Mouse (Mus musculus) heart, adult 11 months (tissue): ENCODE results near the gene Gm20671.

Source experiments
- DNase-seq: peaks from one replicate; pipeline ENCODE4 v3.0.0; 2022

Gene Gm20671

DNA sequence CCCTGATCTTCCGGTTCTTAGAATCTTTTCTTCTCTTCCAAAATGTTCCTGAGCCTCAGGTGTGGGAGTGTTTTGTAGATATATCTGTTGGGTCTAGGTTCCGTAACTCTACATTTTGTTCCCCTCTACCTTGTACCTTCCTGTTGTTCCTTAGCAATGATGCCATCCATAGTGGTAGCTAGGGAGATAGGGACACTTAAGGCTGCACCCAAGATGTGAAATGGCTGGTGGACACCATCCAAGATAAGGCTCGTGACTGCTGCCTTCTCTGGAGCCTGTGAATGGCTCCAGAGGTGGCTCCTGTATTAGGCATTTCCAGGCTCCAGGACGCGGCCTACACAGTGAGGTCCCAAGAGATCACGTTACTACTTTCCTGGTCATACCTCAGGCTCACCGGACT lies 98.6 kb downstream of the Gm20671 start:
- DNase-seq, result peak; percentile 55

DNA sequence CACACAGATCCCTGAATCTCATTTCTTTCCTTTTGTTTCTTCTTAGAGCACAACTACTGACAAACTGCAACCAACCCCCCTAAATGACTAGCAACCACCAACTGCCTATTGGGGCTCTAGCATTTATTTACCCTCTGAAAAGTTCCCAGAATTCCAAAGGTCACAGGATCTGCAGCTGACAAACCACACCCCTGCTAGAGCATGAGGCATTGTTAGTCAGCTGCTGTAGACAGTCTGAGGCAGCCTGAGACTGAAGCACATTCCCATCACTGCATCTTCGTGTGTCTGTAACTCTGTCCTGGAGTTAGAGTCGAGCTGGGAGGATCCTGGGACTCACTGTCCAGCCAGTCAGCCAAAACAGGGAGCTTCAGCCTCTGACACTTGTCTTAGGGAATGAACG lies 101.5 kb downstream of the Gm20671 start:
- peak; percentile 52 for DNase-seq

DNA sequence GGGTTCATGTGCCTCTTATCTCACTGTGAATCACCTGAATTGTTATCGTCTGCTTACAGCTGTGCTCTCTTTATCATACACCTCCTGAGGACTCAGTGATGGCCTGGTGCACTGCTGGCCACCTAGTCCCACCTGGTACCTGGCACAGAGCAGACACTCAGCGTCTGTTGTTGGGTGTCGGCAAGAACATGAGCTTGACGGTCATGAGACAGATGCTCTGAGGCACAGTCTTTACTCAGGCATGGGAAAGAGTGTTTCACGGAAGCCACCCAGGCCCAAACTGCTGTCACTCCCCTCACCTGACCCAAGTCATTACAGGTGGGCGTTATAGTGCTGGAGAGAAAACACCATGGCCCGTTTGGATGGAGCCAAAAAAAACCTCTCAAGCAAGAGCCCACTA lies 102.9 kb downstream of the Gm20671 start:
- no peak for DNase-seq

DNA sequence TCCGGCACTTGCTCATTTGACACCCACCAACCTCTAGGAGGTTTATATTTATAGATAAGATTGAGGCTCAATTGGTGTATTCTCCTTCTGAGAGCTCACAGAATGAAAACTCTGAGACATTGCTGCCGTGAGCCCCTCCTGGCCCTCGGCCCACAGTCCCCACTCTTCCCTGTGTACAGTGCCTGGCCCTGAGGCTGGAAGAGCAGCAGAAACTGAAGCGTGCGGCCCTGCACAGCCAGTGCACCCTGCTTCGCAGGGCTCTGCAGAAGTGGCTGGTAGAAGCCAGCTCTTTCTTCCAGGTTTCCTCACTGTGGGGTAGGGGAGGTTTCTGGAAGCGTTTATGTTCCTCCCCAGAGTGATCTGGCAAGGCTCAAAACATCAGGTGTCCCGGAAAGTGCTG lies 104.2 kb downstream of the Gm20671 start:
- DNase-seq, result peak; percentile 85

DNA sequence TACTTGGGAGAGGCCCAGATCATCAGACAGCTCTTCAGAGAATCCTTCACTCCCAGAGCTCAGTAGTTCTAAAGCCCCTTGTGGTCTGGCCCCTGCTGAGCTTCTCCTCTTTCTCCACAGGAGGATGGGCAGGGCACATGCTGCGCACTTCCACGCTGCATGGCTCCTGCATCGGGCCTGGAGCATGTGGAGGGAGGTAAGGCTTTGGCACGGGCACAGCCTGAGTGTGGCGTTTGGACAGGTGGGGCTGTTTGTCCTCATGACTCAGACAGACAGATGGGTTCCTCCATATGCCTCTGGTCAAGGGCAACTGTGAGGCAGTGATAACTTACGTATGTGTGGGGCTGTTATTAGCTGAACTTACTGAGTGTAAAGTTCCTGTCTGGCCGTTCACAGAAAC lies 104.6 kb downstream of the Gm20671 start:
- no peak for DNase-seq

DNA sequence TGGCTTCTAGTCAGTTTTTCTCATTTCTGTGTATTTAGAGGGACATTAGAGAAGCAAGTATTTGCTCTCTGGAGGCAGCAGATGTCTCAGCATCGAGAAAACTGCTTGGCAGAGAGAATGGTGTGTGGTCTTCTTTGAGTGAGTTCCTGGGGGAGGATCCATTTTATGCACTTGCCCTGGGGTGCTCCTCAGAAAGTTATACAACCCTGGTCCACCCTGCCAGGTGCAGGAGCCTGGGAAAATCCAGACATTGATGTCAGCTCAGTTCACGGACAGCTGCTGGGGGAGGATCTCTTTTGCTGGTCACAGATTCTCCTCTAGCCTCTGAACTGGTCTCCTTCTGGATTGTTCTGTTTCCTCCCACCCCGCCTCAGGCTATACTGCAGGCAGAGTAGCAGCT lies 105.6 kb downstream of the Gm20671 start:
- DNase-seq, result no peak

DNA sequence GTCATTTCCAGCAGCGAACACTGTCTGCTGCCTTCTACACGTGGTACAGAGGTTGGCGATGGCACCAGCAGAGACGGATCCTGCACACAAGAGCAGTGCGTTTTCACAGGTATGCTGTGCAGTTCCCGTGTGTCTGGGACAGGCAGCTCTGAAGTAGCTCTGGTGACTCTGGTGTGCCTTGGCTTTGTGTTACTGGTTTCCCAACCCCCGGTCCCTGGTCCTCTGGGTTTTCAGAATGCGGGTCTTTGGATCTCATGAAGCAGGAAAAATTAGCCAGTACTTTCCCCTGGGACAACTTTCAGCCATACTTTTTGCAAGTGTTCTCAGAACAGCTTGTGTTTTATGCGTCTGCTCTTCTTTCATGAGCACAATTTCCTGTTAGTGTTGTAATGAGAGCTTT lies 106.5 kb downstream of the Gm20671 start:
- DNase-seq, result peak; percentile 75

DNA sequence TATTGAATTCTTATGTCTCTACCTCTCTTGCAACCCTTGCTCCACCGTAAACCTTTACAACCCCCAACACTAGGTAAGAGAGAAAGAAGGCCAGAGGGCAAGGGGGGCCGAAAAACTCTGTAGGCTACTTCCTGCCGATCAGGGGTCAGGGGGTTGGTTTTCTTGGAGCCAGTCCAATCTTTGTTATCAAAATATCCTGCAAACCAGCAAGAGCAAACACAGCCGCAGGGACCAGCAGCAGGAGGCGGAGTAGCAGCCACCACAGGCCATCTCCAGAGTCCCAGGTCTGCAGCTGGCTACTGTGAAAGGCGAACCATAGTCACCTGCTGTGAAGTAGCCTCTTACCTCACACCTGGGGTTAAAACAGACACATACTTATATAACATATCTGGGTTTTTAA lies 108.0 kb downstream of the Gm20671 start:
- DNase-seq, result peak; percentile 70

DNA sequence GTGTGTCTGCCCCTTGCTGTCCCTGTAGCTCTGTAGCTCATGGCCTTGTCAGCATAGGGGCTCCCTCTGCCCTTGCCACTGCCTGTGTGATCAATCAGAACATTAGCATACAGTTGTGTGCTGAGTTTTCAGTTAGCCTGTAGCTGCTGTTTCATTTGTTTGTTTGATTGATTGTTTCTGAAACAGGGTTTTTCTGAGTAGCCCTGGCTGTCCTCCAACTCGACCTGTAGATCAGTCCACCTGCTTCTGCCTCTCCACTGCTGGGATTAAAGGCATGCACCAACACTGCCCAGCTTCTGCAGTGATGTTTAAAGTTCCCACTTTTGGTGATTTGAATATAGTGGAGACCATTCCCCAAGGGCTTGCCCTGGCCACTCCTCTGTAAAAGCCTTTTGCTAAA lies 109.2 kb downstream of the Gm20671 start:
- DNase-seq, result no peak

DNA sequence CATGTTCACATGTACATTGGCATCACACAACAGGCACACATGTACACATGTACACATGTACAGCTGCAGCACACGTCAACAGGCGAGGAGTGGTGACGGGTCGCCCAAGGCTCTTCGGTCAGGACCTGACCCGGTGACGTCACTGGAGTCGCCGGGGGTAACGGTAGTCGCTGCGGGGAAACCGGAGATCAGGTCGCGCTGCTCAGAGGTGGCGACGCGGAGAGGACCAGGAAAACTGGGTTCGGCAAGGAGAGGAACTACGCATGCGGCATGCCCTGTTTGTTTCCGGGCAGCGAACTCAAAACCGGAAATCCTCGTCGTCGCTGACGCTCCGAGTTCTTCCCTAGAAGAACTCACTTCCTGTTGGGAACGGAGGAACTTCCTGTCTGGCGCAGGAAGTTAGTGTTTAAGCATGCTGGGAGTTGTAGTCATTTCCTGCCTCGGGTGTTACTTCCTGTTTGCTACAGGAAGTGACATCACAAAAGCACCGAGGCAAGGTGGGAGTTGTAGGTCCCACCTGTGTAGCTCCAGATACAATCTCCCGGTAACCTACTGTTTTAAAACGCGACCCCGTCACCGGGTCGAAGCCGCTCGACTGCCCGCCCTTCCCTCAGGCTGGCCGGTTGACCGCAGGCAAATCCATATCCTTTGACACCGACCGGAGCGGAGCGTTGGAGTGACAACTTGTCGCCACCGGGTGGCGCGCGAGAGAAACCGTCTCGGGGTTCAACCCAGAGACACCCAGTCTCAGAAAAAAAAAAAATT lies 113.0 kb downstream of the Gm20671 start:
- peak; percentile 99 for DNase-seq

DNA sequence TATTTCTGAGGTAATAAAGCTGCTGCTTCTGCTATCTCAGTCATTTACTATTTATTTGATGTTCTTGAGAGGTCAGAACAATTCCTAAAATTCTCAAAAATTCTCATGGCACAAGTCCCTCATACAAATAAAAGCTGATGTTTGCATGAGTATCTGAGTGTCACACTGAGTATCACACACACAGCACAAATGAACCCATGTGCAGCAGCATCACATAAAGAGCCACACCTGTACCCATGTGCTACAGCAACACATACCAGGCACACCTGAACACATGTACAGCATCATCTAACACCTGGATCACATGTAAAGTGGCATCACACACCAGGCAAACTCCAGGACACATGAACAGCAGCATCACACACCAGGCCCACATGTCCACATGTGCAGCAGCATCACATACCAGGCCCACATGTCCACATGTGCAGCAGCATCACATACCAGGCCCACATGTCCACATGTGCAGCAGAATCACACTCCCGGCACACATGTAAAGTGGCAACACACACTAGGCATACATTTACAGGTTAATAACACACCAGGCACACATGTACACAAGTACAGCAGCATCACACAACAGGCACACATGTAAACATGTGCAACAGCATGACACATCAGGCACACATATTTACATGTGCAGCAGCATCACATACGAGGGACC lies 113.7 kb downstream of the Gm20671 start:
- DNase-seq, result peak; percentile 91

DNA sequence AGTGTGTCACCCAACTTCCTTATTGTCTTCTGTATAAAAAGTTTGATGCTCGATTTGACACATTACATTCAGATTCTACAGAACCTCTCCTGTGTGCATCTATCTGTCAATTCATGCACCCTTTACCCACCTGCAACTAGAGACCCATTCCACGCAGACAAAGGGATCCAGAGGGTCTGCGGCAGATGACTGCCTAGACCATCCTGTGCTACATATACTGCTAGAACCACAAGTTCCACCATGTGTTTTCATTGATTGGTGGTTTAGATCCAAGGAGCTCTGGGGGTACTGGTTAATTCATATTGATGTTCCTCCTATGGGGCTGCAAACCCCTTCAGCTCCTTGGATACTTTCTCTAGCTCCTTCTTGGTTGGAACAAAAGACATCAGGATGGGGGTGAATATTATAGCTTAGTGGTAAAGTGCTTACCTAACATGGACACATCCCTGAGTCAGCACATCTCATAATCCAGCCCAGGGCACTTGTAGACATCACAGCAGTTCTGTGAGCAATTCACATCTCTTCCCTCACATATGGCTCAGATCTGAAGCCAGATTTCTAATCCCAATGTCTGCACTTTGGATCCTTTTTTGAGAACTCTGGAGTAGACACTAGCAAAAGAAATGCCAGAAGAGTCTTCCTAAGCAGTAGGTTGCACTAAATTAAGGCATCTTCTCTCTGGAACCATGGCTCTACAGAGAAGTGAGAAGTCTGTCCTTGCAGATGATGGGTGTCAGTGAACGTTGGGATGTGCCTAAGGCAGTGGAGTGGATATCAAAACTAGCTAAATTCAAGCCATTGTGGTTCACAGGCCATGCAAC lies 114.5 kb downstream of the Gm20671 start:
- DNase-seq, result no peak

DNA sequence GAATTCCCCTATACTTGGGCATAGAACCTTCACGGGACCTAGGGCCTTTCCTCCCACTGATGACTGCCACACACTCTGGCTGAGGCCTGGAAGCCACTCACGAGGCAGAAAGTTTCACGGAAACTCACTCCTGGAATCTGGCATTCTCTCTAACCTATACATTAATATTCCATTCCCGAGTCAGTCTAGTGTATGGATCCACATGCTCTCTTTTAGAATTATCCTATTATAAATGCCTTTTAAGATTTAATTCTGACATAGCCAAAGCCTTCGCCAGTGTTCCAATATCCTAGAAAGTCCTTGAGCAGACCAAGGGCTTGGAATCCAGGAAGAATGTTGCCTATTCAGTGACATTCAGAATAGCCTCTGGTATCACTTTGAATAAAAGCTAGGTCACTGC lies 115.4 kb downstream of the Gm20671 start:
- DNase-seq, result peak; percentile 41

DNA sequence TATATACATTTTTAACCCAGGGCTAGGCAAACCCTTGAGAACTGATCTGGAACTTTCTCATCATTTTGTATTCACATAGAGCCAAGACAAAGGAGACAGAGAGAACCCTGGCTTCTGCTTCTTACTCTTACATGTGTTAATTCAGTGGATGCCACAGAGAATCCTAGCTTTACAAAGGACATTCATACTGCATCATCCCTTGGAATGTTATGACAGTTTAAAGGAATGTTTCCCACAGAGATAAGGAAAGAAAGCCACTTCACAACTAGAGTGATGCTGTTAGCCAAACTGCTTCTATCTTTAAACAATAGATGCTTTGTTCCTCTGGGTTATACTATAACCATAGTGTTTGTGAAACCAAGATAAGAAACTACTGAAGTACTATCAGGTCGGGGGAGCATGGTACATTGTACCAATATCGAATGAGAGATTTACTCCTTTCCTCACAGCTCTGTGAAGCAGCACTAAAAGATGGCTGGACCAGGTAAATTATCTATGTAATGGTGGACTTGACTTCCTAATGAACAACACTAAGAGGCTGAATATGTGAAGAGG lies 120.6 kb downstream of the Gm20671 start:
- DNase-seq, result no peak

DNA sequence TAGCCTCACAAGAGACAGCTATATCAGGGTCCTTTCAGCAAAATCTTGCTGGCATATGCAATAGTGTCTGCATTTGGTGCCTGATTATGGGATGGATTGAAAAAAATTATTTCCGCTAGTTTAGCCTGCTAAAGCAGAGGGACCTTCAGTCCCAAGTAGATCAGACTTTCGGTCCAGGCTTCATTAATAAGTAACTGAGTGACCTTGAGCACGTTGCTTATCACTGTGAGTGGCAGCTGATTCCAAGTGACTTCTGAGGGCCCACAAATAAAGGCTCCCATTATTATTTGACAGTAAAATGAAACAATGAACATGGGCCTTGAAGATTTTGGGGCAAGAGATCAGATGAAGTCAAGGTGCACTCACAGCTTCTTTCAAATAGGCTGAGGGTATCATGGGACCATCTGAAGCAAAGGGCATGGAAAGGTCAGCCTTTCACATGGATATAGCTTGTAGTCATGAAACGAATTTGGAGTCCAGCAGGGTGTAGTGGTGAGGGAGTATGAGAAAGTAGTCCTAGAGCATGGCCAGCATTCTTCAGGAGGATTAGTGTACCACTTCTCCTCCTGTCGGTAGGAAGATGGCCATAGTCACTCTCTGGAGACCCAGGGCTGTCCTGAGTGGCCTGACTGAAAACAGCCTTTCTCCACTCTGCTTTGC lies 129.6 kb downstream of the Gm20671 start:
- peak; percentile 40 for DNase-seq

DNA sequence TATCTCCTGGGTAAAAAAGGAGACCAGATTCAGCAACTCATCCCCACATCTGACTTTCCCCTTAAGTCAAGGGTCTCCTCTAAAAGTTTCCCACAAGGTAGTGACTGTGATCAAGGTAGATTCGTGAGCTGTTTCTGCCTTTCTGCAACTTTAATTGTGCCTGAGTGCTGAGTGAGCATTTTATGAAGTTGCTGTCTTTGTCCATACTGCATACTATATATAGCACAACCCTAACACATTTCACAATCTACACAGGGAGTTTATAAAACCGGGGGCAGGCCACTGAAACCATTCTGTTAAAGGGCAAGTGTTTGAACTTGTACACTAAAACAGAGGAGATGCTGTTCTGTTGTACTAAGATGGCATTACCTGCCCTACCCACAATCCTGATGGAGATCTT lies 133.5 kb downstream of the Gm20671 start:
- DNase-seq, result no peak
